Mouse (Mus musculus) neural tube, embryonic 14.5 days (tissue): ENCODE measurements around the gene Edil3. TPM values are rescaled to one million over a fixed set of nuclear protein-coding genes. Genes with fewer than 3 reads are reported as not detected.

Source experiments
- ATAC-seq: fragments of 200-750 bp; cut with Nextera tagmentation; 2 replicates; pipeline ENCODE4 v1.8.0; 2017; ENCODE audit warnings: low read depth, mild to moderate bottlenecking, moderate TSS enrichment, moderate library complexity
- H3K27ac ChIP-seq: fragments of 300-500 bp; sonication (generic); 2 replicates; pipeline ENCODE4 v1.5.1; 2014; ENCODE audit warnings: low read depth, mild to moderate bottlenecking, control low read depth, low read length, moderate library complexity, mixed read lengths
- H3K27me3 ChIP-seq: fragments of 300-500 bp; sonication (generic); 2 replicates; pipeline ENCODE4 v1.6.1; 2014; ENCODE audit warnings: low read length; ENCODE audit not compliant: control insufficient read depth, insufficient read depth
- H3K36me3 ChIP-seq: fragments of 300-500 bp; sonication (generic); 2 replicates; pipeline ENCODE4 v1.6.1; 2014; ENCODE audit warnings: low read length, mixed read lengths; ENCODE audit not compliant: control insufficient read depth, insufficient read depth
- H3K4me1 ChIP-seq: fragments of 300-500 bp; sonication (generic); 2 replicates; pipeline ENCODE4 v1.6.1; 2014; ENCODE audit warnings: low read length; ENCODE audit not compliant: control insufficient read depth, insufficient read depth
- H3K4me2 ChIP-seq: fragments of 300-500 bp; sonication (generic); 2 replicates; pipeline ENCODE4 v1.6.1; 2014; ENCODE audit warnings: mild to moderate bottlenecking, low read depth, low read length, control low read depth
- H3K4me3 ChIP-seq: fragments of 300-500 bp; sonication (generic); 2 replicates; pipeline ENCODE4 v1.5.1; 2014; ENCODE audit warnings: low read depth, low read length, control low read depth, mixed read lengths
- H3K9ac ChIP-seq: fragments of 300-500 bp; sonication (generic); replicated peaks from 2 replicates; pipeline ENCODE4 v1.6.1; 2014; ENCODE audit warnings: low read depth, mild to moderate bottlenecking, control low read depth, low read length, mixed read lengths
- H3K9me3 ChIP-seq: fragments of 300-500 bp; sonication (generic); 2 replicates; pipeline ENCODE4 v1.6.1; 2016; ENCODE audit warnings: low read length; ENCODE audit not compliant: control insufficient read depth
- WGBS: fragments of 180-500 bp; shearing (Covaris S2); extraction: QIAGEN DNeasy Blood & Tissue Kit; methylation state at CpG from one replicate; pipeline ENCODE4 v1.1.7; 2014; 5-methylcytosine and 5-hydroxymethylcytosine counted together
- polyA plus RNA-seq: library from polyadenylated mRNA; unstranded; fragments of >200 nt; fragmentation: Nextera tagmentation; extraction: Ambion mirVana; gene quantifications from 2 replicates; pipeline ENCODE4 v1.2.1, GENCODE M21; 2014

Edil3 gene
- polyA plus RNA-seq, 1 experiment from 2014 or later: 76.7 TPM

DNA sequence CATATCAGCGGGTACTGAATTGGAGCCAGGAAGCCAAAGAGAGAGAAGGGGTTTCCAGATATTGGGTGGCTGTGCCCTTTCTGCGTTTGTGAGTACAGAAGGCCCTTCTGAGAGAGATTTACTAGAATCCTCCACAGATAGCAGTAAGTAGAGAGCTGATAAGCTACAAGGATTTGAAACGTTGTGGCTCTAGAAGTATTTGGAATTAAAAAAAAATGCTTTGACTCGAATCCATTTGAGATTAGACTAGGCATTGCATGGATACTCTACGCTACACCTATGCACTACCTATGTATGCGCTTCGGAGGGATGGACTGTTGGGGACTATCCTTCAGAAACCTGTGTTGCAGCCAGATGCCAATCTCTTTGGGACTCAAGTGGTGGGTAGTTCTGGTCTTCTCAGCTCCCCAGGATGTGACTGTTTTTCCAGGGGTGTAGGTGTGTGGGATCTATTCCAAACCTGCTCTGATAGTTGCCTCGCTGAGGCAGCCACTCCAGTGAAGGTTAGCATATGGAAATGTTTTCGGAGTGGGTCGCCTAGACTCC is 1.8 kb downstream of the Edil3 start:
- 10% methylated on average over 10 of the region's 10 CpGs for WGBS
- H3K27me3 ChIP-seq: no peaks in the 10 kb centered on the region; the same call in 1 of the 2 replicates
- H3K4me2 ChIP-seq: peak overlapping the region; percentile 98
- H3K27ac ChIP-seq: peak overlapping the region; percentile 40
- H3K4me3 ChIP-seq: peak overlapping the region; percentile 72
- H3K9ac ChIP-seq: peak overlapping the region; percentile 79
- H3K36me3 ChIP-seq: no peaks in the 10 kb centered on the region
- H3K4me1 ChIP-seq: peaks cover 3% of the 10 kb centered on the region; the same call in 1 of the 2 replicates
- no peaks in the 10 kb centered on the region for H3K9me3 ChIP-seq
- ATAC-seq: no peak; the same call in 1 of the 2 replicates

DNA sequence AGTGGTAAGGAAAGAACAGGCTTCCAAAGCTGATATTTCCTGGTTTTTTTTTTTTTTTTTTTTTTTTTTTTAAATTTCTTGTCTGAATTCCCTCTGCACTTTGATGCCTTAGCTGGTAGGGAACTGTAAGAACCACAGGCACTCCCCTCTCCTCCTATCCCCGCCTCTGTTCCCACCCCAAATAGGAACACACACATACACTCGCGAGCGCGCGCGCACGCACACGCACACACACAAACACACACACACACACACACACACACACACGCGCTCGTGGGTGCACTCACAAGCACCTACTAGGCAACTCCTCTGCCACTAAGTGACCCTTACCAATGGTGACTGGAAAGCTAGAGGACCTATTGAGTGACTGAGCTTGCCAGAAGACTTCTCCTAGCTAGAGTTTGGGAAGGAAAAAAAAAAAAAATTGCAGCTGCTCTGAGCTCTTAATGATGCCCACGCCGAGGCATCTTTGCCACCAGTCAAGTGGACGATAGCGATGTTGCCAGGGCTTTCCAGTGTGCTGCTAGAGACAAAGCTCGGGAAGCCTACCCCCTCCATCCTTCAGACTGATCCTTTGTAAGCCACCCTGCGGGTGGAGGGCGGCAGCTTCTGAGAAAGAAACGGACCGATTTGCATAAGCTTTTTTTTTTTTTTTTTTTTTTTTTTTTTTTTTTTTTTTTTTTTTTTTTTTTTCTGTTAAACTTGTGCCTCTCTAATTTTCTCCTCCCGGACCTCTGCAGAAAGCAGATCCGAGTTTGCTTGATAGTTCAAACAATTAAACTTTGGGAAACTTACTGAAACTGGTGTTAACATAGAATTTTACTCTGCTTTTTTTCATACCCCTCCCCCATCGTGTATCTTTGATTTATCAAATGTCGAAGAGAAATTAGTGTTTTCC is 2.5 kb downstream of the Edil3 start:
- peak overlapping the region; percentile 72 for H3K4me3 ChIP-seq
- H3K36me3 ChIP-seq: no peaks in the 10 kb centered on the region
- no peaks in the 10 kb centered on the region for H3K9me3 ChIP-seq
- H3K4me2 ChIP-seq: peak overlapping the region; percentile 98
- H3K27ac ChIP-seq: peak overlapping the region; percentile 70
- WGBS: under 1% methylated on average over 25 of the region's 25 CpGs
- peak; percentile 62; the same call in 1 of the 2 replicates for ATAC-seq
- peaks cover 3% of the 10 kb centered on the region; the same call in 1 of the 2 replicates for H3K4me1 ChIP-seq
- no peaks in the 10 kb centered on the region; the same call in 1 of the 2 replicates for H3K27me3 ChIP-seq
- peak overlapping the region; percentile 79 for H3K9ac ChIP-seq

DNA sequence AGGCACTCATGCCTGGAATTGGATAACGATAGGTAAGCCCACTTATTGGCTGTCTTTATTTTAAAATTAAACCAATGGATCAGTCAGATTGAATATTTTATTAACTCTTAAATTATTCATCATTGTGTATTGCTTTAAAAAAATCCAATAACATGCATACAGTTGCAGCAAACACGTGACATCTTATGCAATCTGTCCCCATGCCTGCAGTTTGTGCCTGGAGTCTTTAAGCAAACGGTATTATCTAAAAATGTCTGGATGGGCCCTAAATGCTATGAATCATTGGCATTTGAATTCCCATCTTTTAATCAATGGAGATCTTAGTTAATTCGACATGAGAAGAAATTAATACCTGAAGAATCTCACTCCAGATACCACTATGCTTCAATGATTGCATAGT is 3.2 kb downstream of the Edil3 start:
- H3K4me2 ChIP-seq: peak overlapping the region; percentile 98
- ATAC-seq: no peak
- H3K4me1 ChIP-seq: peaks cover 3% of the 10 kb centered on the region; the same call in 1 of the 2 replicates
- 10% methylated on average over 4 of the region's 4 CpGs for WGBS
- H3K27ac ChIP-seq: no peak overlapping the region
- no peaks in the 10 kb centered on the region for H3K36me3 ChIP-seq
- H3K4me3 ChIP-seq: peak overlapping the region; percentile 72
- no peak overlapping the region for H3K9ac ChIP-seq
- no peaks in the 10 kb centered on the region for H3K9me3 ChIP-seq
- no peaks in the 10 kb centered on the region; the same call in 1 of the 2 replicates for H3K27me3 ChIP-seq

DNA sequence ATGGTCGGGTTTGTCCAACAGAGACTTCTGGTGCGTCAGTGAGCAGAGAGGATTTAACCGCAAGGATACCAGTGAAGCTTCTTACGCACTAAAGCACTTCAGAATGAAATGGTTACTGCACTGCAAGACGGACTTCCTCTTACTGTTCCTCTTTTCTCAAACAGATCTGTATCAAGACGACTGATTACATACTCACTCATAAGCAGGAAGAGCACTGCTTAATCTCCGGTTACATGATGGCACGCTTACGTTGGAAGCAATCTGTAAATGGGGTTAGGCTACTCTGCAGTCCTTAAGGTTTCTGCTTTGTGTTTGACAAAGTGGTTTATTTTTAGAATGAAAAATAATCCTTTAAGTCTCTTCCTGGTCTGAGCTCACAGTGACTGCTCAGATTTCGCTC is 7.1 kb downstream of the Edil3 start:
- no peak overlapping the region; the same call in 1 of the 2 replicates for H3K4me2 ChIP-seq
- H3K4me1 ChIP-seq: no peaks in the 10 kb centered on the region
- H3K9ac ChIP-seq: no peak overlapping the region
- no peaks in the 10 kb centered on the region for H3K36me3 ChIP-seq
- H3K4me3 ChIP-seq: no peak overlapping the region
- ATAC-seq: no peak
- 74% methylated on average over 10 of the region's 10 CpGs for WGBS
- no peak overlapping the region for H3K27ac ChIP-seq
- H3K9me3 ChIP-seq: no peaks in the 10 kb centered on the region
- no peaks in the 10 kb centered on the region for H3K27me3 ChIP-seq

DNA sequence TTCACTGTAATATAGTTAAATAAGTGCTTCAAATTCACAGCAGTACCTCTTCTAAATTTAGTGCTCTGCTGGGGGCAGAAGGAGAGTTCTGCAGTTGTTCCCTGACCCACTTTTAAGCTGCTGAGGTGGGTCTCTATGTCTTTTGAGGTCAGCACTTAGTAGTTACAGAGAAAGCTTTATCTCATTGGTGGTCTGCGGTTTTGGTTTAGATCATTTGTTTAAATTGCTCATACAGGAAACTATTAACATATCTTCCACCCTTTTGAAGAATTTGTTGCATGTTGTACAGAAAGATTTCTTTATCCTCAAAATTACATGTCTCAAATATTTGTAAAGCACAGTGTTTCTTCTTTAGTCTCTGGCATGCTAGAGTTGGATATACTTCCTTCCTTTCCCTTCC is 12.5 kb downstream of the Edil3 start:
- WGBS: 98% methylated on average over 1 of the region's 1 CpGs
- H3K4me3 ChIP-seq: no peak overlapping the region
- H3K9me3 ChIP-seq: no peaks in the 10 kb centered on the region
- ATAC-seq: no peak
- no peaks in the 10 kb centered on the region for H3K36me3 ChIP-seq
- no peak overlapping the region for H3K27ac ChIP-seq
- H3K4me1 ChIP-seq: no peaks in the 10 kb centered on the region
- no peak overlapping the region for H3K9ac ChIP-seq
- H3K4me2 ChIP-seq: no peak overlapping the region
- H3K27me3 ChIP-seq: no peaks in the 10 kb centered on the region

DNA sequence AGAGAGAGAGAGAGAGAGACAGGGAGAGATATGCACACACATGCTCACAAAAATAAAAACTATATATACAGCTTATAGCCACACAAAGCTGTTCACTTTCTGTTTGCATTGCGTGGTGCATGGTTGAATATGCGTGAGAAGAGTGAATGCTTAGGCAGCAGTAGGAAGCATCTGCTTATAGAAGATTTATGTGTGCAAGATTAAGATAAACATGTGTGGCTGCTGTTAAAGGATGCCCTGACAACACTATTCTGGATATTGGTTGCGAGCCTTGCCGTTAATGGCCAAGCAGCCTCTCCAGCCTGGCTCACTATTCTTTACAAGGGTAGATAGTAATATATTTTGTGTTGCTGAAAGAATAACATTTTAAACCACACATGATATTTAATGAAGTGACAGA is 28.5 kb downstream of the Edil3 start:
- no peak overlapping the region for H3K9ac ChIP-seq
- WGBS: 52% methylated on average over 4 of the region's 4 CpGs
- no peak overlapping the region for H3K4me2 ChIP-seq
- H3K36me3 ChIP-seq: no peaks in the 10 kb centered on the region
- H3K27me3 ChIP-seq: no peaks in the 10 kb centered on the region
- H3K9me3 ChIP-seq: no peaks in the 10 kb centered on the region
- ATAC-seq: peak; percentile 41; the same call in 1 of the 2 replicates
- no peak overlapping the region for H3K4me3 ChIP-seq
- H3K27ac ChIP-seq: no peak overlapping the region
- H3K4me1 ChIP-seq: no peaks in the 10 kb centered on the region

DNA sequence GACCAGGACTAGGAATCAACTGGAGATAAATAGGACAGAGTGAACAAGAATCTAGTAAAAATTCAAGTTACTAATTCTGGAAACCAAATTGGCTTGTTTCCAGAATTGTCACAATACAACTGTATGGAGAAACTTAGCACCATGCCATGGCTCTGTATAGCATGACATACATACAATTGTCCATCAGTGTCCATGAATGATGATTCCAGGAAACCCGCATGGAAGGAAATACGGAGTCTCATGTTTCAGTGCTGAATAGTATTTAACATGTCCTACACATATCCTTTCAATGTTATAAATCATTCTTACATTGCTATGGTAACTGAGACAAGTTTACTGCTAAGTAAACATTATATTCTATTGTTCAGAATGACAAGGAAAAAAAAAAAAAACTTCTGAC is 58.7 kb downstream of the Edil3 start:
- H3K4me3 ChIP-seq: no peak overlapping the region
- no peak overlapping the region for H3K27ac ChIP-seq
- ATAC-seq: no peak
- H3K4me2 ChIP-seq: no peak overlapping the region
- H3K4me1 ChIP-seq: no peaks in the 10 kb centered on the region
- 82% methylated on average over 2 of the region's 2 CpGs for WGBS
- H3K27me3 ChIP-seq: no peaks in the 10 kb centered on the region
- H3K9me3 ChIP-seq: no peaks in the 10 kb centered on the region
- H3K9ac ChIP-seq: no peak overlapping the region
- H3K36me3 ChIP-seq: no peaks in the 10 kb centered on the region

DNA sequence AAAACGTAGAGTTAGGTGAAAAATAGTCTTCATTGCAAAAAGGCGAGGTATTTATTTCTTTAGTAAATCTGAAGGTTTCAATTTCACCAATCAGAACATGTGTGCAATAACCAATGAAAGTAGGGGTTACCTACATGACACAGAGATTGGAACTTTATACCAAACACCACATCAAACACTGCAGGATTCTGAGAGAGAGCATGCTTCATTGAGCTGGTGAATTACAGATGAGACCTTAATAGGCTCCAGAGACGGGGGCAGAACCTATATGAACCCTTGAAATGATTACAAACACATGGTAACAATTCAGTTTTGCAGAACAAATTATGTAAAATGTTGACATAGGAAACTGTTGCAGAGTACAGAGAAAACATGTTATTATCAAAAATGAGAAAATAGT is 69.5 kb downstream of the Edil3 start:
- Histone ChIP-seq H3K36me3 (no peaks in the 10 kb centered on the region), H3K9ac (no peak overlapping the region), H3K4me2 (no peak overlapping the region), H3K27me3 (no peaks in the 10 kb centered on the region), H3K9me3 (no peaks in the 10 kb centered on the region), H3K4me3 (no peak overlapping the region), H3K27ac (no peak overlapping the region), H3K4me1 (no peaks in the 10 kb centered on the region)
- ATAC-seq: no peak
- WGBS: 72% methylated on average over 3 of the region's 3 CpGs

DNA sequence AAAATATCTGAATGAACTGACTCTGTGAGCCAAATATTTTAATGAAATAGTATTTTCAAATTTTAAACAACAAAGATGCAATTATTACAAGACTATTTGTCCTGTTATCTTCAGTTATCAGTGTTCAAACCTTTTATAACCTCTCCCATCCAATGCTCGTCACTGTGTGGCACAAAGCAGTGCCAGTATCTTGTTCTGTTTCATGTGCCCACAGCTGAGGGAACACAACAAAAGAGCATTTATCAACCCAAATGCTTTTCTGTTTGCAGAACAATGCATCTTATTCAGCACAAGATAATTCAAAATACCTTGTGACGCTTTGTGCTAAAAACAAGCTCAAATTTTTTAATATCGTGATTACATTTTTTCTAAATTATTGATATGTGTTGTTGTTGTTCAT is 78.8 kb downstream of the Edil3 start:
- Histone ChIP-seq H3K36me3 (no peaks in the 10 kb centered on the region), H3K4me3 (no peak overlapping the region), H3K4me1 (no peaks in the 10 kb centered on the region), H3K9ac (no peak overlapping the region), H3K9me3 (no peaks in the 10 kb centered on the region), H3K27ac (no peak overlapping the region), H3K27me3 (no peaks in the 10 kb centered on the region), H3K4me2 (no peak overlapping the region)
- WGBS: 77% methylated on average over 3 of the region's 3 CpGs
- ATAC-seq: no peak
